Mouse (Mus musculus) neural tube, embryonic 11.5 days (tissue): ENCODE data around the gene Col25a1. TPM values are rescaled to one million over a fixed set of nuclear protein-coding genes. Genes with fewer than 3 reads are reported as not detected.

Experiments
- ATAC-seq: fragments of 200-750 bp; cut with Nextera tagmentation; 2 replicates; pipeline ENCODE4 v1.8.0; 2017; ENCODE audit warnings: moderate number of reproducible peaks, mild to moderate bottlenecking, moderate TSS enrichment, moderate library complexity; ENCODE audit not compliant: insufficient read depth, low FRiP score, low TSS enrichment
- DNase-seq: peaks from one replicate; pipeline ENCODE4 v3.0.0-alpha.2; 2015; ENCODE audit warnings: low spot score
- H3K27ac ChIP-seq: fragments of 300-500 bp; sonication (generic); 2 replicates; pipeline ENCODE4 v1.5.1; 2014; ENCODE audit warnings: low read depth, mild to moderate bottlenecking, low read length
- H3K27me3 ChIP-seq: fragments of 300-500 bp; sonication (generic); 2 replicates; pipeline ENCODE4 v1.6.1; 2014; ENCODE audit warnings: mild to moderate bottlenecking, low read length, mixed read lengths; ENCODE audit not compliant: control insufficient read depth, insufficient read depth
- H3K36me3 ChIP-seq: fragments of 300-500 bp; sonication (generic); 2 replicates; pipeline ENCODE4 v1.6.1; 2014; ENCODE audit warnings: mild to moderate bottlenecking, low read length, moderate library complexity, mixed read lengths; ENCODE audit not compliant: control insufficient read depth, insufficient read depth
- H3K4me1 ChIP-seq: fragments of 300-500 bp; sonication (generic); 2 replicates; pipeline ENCODE4 v1.6.1; 2014; ENCODE audit warnings: low read length, mixed read lengths; ENCODE audit not compliant: control insufficient read depth, insufficient read depth
- H3K4me2 ChIP-seq: fragments of 300-500 bp; sonication (generic); 2 replicates; pipeline ENCODE4 v1.6.1; 2014; ENCODE audit warnings: low read depth, mild to moderate bottlenecking, moderate library complexity
- H3K4me3 ChIP-seq: fragments of 300-500 bp; sonication (generic); 2 replicates; pipeline ENCODE4 v1.5.1; 2014; ENCODE audit warnings: low read depth, low read length
- H3K9ac ChIP-seq: fragments of 300-500 bp; sonication (generic); 2 replicates; pipeline ENCODE4 v1.6.1; 2014; ENCODE audit warnings: mild to moderate bottlenecking, low read length
- H3K9me3 ChIP-seq: fragments of 300-500 bp; sonication (generic); 2 replicates; pipeline ENCODE4 v1.6.1; 2016; ENCODE audit warnings: low read length; ENCODE audit not compliant: control insufficient read depth
- WGBS: fragments of 180-500 bp; shearing (Covaris S2); extraction: QIAGEN DNeasy Blood & Tissue Kit; methylation state at CpG from one replicate; pipeline ENCODE4 v1.1.7; 2014; 5-methylcytosine and 5-hydroxymethylcytosine counted together
- polyA plus RNA-seq: library from polyadenylated mRNA; unstranded; fragments of >200 nt; fragmentation: Nextera tagmentation; extraction: Ambion mirVana; gene quantifications from 2 replicates; pipeline ENCODE4 v1.2.1, GENCODE M21; 2014

Col25a1 gene
- polyA plus RNA-seq, 1 experiment from 2014 or later, result 7.2 TPM

DNA sequence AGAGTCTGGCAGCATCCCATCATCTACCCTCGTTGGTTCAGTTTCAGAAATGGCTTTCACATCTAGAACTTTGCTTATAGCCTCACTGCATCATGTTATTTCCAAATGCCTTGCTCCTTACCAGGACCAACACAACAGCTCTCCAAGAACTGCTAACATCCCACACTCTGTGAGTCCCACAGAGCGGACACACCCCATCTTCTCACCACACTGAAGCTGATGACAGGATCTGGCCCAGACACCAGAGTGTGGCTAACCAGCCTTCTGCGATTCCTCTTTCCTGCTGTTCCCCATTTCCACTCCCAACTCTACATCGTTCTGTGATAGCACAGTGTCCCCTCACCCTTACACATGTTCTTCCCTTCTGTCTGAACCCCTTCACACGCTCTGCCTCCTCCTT is 301.5 kb downstream of the Col25a1 start:
- Histone ChIP-seq H3K27ac (no peak overlapping the region), H3K9me3 (no peaks in the 10 kb centered on the region), H3K9ac (no peak overlapping the region), H3K36me3 (no peaks in the 10 kb centered on the region), H3K4me3 (no peak overlapping the region), H3K4me1 (no peaks in the 10 kb centered on the region), H3K27me3 (no peaks in the 10 kb centered on the region), H3K4me2 (no peak overlapping the region)
- 82% methylated on average over 5 of the region's 5 CpGs for WGBS
- ATAC-seq (no peak), DNase-seq (no peak)

DNA sequence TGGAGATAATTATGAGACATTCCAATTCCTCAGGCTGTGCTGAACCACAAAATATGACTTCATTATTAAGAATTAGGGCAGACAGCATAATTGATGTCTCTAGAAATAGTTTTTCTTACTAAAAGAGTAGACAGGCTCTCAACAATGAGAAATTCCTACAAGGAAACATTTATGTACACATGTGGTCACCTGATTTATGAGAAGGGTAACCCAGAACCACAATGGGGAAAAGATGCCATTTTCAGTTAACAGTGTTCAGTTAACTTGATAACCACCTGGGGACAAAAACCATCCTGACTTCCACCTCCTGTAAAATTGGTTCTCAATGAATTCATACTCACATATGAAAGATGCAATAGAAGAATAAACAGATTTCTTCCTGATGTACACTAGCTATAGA is 305.7 kb downstream of the Col25a1 start:
- no peak overlapping the region for H3K9ac ChIP-seq
- no peak overlapping the region for H3K4me3 ChIP-seq
- no peaks in the 10 kb centered on the region for H3K27me3 ChIP-seq
- DNase-seq (no peak), ATAC-seq (no peak)
- H3K4me1 ChIP-seq, result no peaks in the 10 kb centered on the region
- H3K4me2 ChIP-seq, result no peak overlapping the region
- no peak overlapping the region for H3K27ac ChIP-seq
- no peaks in the 10 kb centered on the region for H3K36me3 ChIP-seq
- no peaks in the 10 kb centered on the region for H3K9me3 ChIP-seq

DNA sequence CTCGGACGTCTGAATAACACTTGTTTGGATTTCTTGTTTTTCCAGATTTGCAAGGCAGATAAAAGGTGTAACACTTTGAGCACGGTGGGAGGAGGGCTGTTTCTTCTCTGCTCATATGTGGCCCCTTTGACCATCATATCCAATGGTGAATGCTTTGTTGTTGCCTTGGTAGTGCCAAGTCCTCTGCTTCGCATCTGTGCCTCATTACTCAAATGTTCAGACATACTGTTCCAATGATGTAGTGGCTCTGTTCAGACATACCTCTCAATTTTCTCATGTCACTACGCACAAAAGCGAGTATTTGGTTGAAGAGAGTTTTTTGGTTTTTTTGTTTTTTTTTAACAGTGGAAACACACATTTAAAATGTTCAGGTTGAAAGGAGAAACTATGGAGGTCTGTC is 308.5 kb downstream of the Col25a1 start:
- no peak overlapping the region for H3K4me2 ChIP-seq
- no peak overlapping the region for H3K27ac ChIP-seq
- DNase-seq (no peak), ATAC-seq (no peak)
- H3K4me3 ChIP-seq, result no peak overlapping the region
- WGBS, result 89% methylated on average over 6 of the region's 6 CpGs
- no peaks in the 10 kb centered on the region for H3K36me3 ChIP-seq
- no peaks in the 10 kb centered on the region for H3K4me1 ChIP-seq
- no peaks in the 10 kb centered on the region for H3K27me3 ChIP-seq
- H3K9ac ChIP-seq, result no peak overlapping the region
- no peaks in the 10 kb centered on the region for H3K9me3 ChIP-seq

DNA sequence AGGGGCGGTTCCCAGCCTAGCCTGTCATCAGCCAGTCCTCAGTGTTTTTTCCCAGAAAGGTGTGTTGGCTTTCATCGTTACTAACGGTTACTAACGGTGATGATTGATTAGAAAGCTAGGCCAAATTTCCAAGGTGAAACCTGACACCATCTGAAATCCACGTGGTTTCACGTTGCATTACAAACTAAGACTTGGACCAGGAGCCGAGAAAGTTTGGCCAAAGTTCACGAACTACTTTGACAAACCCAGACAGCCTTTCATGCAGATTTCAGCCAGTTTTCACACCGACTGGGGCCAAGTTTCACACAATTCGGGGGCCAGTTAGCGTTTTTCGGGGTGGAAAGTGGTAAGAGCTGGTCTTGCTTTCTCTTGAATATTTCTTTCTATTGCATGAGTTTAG is 309.4 kb downstream of the Col25a1 start:
- Histone ChIP-seq H3K9ac (no peak overlapping the region), H3K27me3 (no peaks in the 10 kb centered on the region), H3K4me1 (no peaks in the 10 kb centered on the region), H3K36me3 (no peaks in the 10 kb centered on the region), H3K27ac (no peak overlapping the region), H3K9me3 (no peaks in the 10 kb centered on the region), H3K4me2 (no peak overlapping the region), H3K4me3 (no peak overlapping the region)
- ATAC-seq (no peak), DNase-seq (no peak)
- 70% methylated on average over 12 of the region's 12 CpGs for WGBS

DNA sequence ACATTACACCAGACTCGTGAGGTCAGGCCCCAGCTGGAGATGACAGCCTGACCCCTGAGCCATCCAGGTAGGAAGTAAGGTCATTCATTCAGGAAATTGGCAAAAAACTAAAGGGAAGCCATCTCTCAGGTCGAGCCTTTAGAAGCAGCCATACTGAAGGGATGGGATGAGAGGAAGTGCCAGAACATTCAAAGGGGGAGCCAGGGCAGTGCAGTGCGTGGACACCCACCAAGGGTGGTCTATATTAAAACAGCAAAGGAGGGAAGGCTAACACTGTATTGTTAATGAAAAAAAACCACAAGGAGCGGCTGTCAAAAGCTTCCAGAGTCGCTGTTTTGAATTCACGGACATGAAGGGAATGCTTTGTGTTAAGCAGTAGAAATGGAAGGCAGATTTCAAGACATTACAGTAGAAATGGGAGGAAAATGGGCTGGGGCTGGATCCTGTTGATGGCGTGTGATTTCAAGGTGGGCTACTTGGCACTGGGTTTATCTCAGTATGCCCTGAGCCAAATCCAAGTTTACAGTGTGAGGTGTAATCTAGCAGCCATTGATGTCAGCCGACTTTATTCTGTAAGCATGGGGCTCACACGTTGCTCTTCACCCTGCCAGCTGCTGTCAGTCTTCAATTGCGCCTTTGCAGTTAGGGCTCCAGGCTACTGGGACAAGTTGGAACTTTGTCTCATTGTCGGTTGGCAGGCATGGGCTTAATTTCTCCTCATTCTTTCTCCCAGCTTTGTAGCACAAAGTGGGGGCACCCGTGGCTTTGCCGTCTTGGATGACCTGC is 312.7 kb downstream of the Col25a1 start:
- H3K27ac ChIP-seq, result no peak overlapping the region
- H3K9me3 ChIP-seq, result no peaks in the 10 kb centered on the region
- no peak overlapping the region for H3K4me3 ChIP-seq
- DNase-seq (no peak), ATAC-seq (no peak)
- H3K36me3 ChIP-seq, result no peaks in the 10 kb centered on the region
- H3K9ac ChIP-seq, result no peak overlapping the region
- no peak overlapping the region for H3K4me2 ChIP-seq
- no peaks in the 10 kb centered on the region for H3K27me3 ChIP-seq
- H3K4me1 ChIP-seq, result no peaks in the 10 kb centered on the region
- 62% methylated on average over 13 of the region's 13 CpGs for WGBS

DNA sequence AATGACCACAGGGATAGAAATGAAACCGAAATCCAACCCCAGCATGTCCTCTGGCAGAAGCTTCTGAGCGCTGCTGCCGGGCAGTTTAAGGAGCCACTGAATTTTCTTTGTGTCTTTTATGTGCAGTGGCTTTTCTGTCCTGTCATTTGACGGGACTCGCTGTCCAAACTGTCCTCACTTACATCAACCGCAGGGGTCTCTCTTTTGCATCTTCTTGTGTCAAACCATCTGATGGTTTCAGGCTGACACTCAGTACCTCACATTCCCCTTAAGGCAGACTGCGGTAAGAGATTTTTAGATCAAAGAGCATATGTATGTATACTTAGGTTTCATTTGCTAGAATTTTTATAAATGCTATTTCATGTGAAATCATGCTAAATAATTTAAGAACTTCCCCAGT is 318.6 kb downstream of the Col25a1 start:
- DNase-seq, result no peak
- Histone ChIP-seq H3K36me3 (no peaks in the 10 kb centered on the region), H3K4me3 (no peak overlapping the region), H3K9me3 (no peaks in the 10 kb centered on the region), H3K27me3 (no peaks in the 10 kb centered on the region), H3K27ac (no peak overlapping the region), H3K4me2 (no peak overlapping the region), H3K4me1 (0 out of 2 replicates have a peak, but pooled peaks cover 3% of the 10 kb centered on the region), H3K9ac (no peak overlapping the region)
- ATAC-seq, result no peak
- 65% methylated on average over 7 of the region's 7 CpGs for WGBS

DNA sequence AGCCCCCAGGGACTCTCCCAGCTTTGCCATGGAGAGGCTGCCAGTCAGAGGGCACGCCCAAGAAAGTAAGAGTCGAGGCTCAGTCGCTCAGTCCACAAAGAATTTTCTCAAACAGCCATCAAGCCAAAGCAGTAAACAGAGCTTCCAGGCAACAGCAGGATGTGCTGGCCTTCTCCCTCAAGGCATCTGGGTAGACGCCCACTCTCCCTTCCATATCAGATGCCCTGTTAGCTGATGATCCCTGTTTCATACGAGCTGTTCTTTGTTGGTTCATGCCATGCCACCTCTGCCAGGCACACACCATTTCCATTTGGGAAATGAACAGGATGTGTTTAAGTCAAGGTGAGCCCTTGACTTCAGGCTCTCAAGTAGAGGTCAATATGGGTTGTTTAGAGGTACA is 334.1 kb downstream of the Col25a1 start:
- 88% methylated on average over 5 of the region's 5 CpGs for WGBS

DNA sequence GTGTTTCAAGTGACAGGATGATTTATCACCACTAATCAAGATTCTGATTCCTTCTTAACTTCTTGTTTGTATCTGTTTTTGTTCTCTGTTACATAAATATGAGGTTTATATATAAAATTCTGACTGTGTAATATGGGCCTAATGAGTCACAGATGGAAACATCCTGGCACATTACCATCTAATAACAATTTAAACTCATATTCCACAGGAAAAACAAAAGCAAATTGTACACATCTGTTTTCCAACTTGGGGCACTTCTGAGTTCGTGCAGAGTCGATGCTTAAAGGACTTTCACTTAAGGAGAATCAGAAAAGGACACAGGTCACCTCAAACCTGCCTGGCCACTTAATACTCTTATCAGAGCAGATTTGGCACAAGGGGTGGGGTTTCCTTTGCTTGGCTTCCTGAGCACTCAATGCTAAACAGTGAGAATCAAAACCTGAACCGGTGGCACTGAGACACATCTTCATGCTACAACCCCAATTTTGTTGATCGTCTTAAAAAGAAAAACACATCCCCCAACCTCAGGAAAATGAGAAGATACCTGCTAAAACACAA is 342.0 kb downstream of the Col25a1 start:
- no peak overlapping the region for H3K4me3 ChIP-seq
- H3K4me2 ChIP-seq, result no peak overlapping the region
- no peak overlapping the region for H3K9ac ChIP-seq
- WGBS, result 79% methylated on average over 4 of the region's 4 CpGs
- no peaks in the 10 kb centered on the region for H3K4me1 ChIP-seq
- H3K27ac ChIP-seq, result no peak overlapping the region
- no peaks in the 10 kb centered on the region for H3K9me3 ChIP-seq
- ATAC-seq (no peak), DNase-seq (no peak)
- H3K27me3 ChIP-seq, result no peaks in the 10 kb centered on the region
- no peaks in the 10 kb centered on the region for H3K36me3 ChIP-seq

More for the DNA sequence above, 334.1 kb downstream of the Col25a1 start:
- no peaks in the 10 kb centered on the region for H3K4me1 ChIP-seq
- no peak overlapping the region for H3K4me2 ChIP-seq
- H3K4me3 ChIP-seq, result no peak overlapping the region
- DNase-seq, result no peak
- no peaks in the 10 kb centered on the region for H3K9me3 ChIP-seq
- ATAC-seq, result no peak
- no peaks in the 10 kb centered on the region for H3K36me3 ChIP-seq
- H3K27ac ChIP-seq, result no peak overlapping the region
- H3K27me3 ChIP-seq, result no peaks in the 10 kb centered on the region
- no peak overlapping the region for H3K9ac ChIP-seq

GRCm38 (mm10) chr3:130473970-130474369 is 342.7 kb downstream of the Col25a1 start:
- Histone ChIP-seq H3K9me3 (no peaks in the 10 kb centered on the region), H3K4me3 (no peak overlapping the region), H3K9ac (no peak overlapping the region), H3K27ac (no peak overlapping the region), H3K27me3 (no peaks in the 10 kb centered on the region), H3K36me3 (no peaks in the 10 kb centered on the region), H3K4me1 (no peaks in the 10 kb centered on the region), H3K4me2 (no peak overlapping the region)
- DNase-seq (no peak), ATAC-seq (no peak)
- whole genome bisulfite sequencing, result 67% methylated on average over 7 of the region's 7 CpGs
